Mouse (Mus musculus) lung, postnatal 10 days (tissue): ENCODE results near the gene Gm20219.

ENCODE experiments used
- DNase-seq: peaks from one replicate; pipeline ENCODE4 v3.0.0; 2021

Gm20219 gene

GRCm38 (mm10) chr17:56551841-56552581 lies 2.2 kb downstream of the Gm20219 start:
- DNase-seq, result no peak

GRCm38 (mm10) chr17:56550784-56551475 lies 3.3 kb downstream of the Gm20219 start:
- DNase-seq, result peak; percentile 33

- peak; percentile 0 for DNase-seq
Observed at GRCm38 (mm10) chr17:56548605-56549105, 5.5 kb downstream of the Gm20219 start.

DNA sequence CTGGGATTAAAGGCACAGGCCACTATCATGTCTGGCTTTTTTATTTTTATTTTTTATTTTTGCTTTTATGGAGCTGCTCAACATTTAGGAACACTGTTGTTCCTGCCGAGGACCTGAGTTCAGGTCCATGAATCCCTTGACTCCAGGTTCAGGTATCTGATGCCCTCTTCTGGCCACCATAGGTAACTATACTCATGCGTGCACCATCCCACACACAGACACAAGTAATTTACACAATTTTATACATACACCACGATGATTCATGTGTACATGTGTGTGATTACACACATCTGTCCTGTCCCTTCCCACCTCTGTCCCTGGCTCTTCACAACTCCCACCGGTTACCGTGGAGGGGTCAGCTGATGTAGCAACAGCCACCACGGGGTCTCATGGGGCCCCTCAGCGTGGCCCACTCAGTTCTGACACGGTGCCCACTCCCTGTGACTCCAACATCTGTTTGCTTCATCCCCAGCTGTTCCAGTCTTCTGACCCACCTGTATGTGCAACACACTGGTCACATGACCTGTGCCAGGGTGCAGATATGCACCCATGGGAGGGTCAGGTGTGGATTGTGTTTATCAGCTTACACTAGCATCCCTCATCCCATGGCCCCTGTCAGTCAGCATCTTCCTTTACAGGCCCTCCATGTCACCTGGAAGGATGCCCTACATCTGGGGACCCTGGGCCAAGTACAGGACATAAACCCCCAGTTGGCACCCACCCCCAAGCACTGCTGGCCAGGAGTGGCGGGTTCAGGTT lies 6.2 kb downstream of the Gm20219 start:
- peak; percentile 1 for DNase-seq

GRCm38 (mm10) chr17:56547116-56547845 lies 6.9 kb downstream of the Gm20219 start:
- DNase-seq, result no peak

GRCm38 (mm10) chr17:56546576-56546975 lies 7.6 kb downstream of the Gm20219 start:
- no peak for DNase-seq

DNA sequence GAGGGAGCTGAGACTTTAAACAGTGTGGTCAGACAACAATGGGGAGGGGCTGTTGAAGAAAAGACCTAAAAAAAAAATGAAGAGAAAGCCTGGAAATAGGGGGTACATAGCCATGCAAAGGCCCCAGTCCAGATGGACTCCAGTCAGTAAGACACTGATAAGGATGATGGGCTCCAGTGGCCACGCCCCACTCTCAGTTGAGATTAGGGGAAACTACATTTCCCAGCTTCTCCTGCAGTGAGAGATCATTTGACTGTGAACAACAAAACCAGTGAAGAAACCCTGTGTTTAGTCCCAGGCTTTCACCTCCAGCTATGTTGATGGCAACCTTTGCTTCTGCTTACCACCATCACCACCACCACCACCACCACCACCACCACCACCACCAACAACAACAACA lies 8.2 kb downstream of the Gm20219 start:
- no peak for DNase-seq

GRCm38 (mm10) chr17:56544699-56545387 lies 9.3 kb downstream of the Gm20219 start:
- no peak for DNase-seq

- DNase-seq, result no peak
Observed at GRCm38 (mm10) chr17:56543684-56544224, 10.4 kb downstream of the Gm20219 start.

GRCm38 (mm10) chr17:56542736-56543135 lies 11.5 kb downstream of the Gm20219 start:
- DNase-seq, result no peak

GRCm38 (mm10) chr17:56540562-56540975 lies 13.6 kb downstream of the Gm20219 start:
- no peak for DNase-seq

GRCm38 (mm10) chr17:56537912-56538311 lies 16.3 kb downstream of the Gm20219 start:
- no peak for DNase-seq

- no peak for DNase-seq
Observed at GRCm38 (mm10) chr17:56536874-56537273, 17.3 kb downstream of the Gm20219 start.

- no peak for DNase-seq
Observed at GRCm38 (mm10) chr17:56536192-56536591, 18.0 kb downstream of the Gm20219 start.

- DNase-seq, result no peak
Observed at GRCm38 (mm10) chr17:56524943-56525342, 29.2 kb downstream of the Gm20219 start.

DNA sequence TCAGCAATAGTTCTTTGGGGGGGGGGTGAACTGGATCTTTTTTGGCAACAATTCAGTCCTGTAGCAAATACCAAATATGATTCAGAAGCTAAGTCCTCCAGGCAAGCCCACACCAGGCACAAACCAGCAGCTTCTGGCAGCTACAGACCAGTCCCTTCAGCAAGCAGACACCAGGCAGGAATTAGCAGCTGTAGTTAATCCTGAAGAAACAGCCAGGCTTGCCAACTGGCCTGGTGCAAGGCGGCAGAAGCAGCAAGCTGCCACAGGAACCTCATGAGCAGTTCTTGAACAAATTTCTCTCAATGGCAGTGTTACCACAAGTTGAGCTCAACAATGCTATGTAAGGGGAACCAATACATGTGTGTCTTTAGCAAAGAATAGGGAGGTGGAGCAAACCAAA lies 31.4 kb downstream of the Gm20219 start:
- no peak for DNase-seq

DNA sequence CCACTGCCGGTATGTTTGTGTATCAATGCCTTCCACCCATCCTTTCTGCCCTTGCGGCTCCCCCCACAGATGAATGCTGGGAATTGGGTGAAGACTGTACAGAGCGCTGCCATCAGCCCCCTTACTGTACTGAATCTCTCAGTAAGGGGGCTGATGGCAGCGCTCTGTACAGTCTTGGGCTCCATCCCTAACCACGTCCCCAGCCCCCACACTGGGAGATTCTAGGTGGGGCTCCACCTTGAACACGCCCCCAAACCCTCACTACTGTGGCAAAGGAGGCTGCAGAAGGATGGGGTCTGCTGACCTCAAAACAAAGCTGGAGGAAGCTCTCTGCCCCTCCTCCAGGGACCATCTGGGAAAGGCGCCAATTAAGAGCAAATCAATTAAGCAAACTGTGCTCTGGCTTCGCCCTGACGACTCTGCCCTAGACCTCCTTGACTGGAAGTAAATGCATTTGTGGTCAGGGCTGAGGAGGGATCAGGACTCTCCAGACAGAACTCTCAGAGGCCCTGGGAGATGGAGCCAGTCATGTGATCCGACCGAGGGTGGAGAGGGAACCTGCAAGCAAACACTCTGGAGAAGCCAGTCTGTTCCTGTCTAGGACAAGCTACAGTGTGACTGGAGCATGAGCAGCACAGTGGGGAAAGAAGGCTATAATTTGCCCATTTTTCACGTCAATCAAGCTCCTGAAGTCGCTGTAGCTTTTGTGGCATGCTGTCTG lies 38.3 kb downstream of the Gm20219 start:
- peak; percentile 37 for DNase-seq

GRCm38 (mm10) chr17:56514916-56515315 lies 39.3 kb downstream of the Gm20219 start:
- DNase-seq, result no peak

- no peak for DNase-seq
Observed at GRCm38 (mm10) chr17:56514330-56514729, 39.9 kb downstream of the Gm20219 start.

- no peak for DNase-seq
Observed at GRCm38 (mm10) chr17:56512310-56512709, 41.9 kb downstream of the Gm20219 start, which contains the start of gene Znrf4. TSS of gene Znrf4 (minus strand) at chr17:56512431.

- no peak for DNase-seq
Observed at GRCm38 (mm10) chr17:56511707-56512090, 42.5 kb downstream of the Gm20219 start.
